Mouse (Mus musculus) CH12.LX (cell line): ENCODE measurements around the gene Vps45.

Experiments
- MAZ ChIP-seq: IDR thresholded peaks from 2 replicates; pipeline ENCODE4 v1.6.1; 2012; ENCODE audit warnings: low read depth, mild to moderate bottlenecking, inconsistent platforms, low read length, improper control_type of control experiment, moderate library complexity
- MYC ChIP-seq: IDR thresholded peaks from 2 replicates; pipeline ENCODE4 v1.6.1; 2011; ENCODE audit warnings: low read depth, mild to moderate bottlenecking, improper control_type of control experiment, low read length

DNA sequence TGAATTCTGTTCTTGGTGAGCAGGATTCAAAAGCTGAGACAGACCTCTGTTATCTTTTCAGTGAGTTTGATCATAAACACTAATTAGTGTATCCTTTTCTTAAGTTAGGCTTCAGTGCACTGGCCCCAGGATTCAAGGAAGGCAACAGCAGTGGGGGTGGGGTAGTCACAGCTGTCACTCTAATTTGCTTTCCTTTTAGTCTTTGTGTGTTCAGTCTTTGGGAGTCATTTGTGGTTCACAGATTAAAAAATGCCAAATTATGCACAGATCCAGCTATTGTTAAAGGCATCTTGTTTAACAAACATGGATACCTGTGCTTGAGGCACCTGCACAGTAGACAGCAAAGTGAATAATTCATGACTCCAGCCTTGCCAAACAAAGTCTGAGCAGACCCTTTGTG is 105.2 kb downstream of the Vps45 start:
- TF ChIP-seq MAZ (no peak), MYC (no peak)
